In the genomic region with DNA sequence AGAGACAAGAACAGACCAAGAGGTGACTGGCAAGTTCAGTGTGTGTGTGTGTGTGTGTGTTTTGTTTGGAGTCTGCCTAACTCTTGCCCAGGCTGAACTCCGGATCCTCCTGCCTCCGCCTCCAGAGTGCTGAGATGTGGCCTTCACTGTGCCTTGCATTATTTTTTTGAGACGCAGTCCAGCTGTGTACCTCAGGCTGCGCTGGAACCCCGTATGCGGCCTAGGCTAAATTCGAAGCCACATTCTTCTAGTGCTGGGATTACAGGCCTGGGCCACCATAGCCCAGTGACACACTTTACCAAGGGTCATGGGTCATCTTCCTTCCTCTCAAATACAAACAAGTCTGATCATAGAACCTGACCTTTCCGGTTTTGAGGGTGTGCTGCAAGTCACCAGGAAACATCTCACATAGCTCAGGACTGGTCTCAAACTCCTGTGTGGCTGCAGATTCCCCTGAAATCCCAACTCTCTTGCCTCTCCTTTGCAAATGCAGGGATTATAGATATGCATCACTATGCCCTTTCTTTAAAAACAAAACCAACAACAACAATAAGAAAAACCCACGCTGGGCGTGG, we compare ENCODE assay signal across 9 mouse cellular contexts. TPM values are rescaled to one million over a fixed set of nuclear protein-coding genes. Genes with fewer than 3 reads are reported as not detected.
DNase-seq lines count a peak whose midpoint lies in the region; ATAC-seq lines count a peak whose summit lies in the region.
"Had no signal": no experiment of that assay in that cellular context is flagged by ENCODE, and none has a peak within 500 bp of the region (broad histone marks: within the 10 kb centered on the region; RNA-seq: fewer than 3 reads in every experiment).

No protein-coding gene starts in this region.

- peak overlapping the region; percentile 85 for H3K4me2 ChIP-seq in kidney, embryonic 14.5 days (replicated peaks; ENCODE audit: low read depth, low read length)
- H3K4me2 ChIP-seq in hindbrain, embryonic 13.5 days = peak overlapping the region; percentile 97
- peak overlapping the region; percentile 86 for H3K4me2 ChIP-seq in midbrain, embryonic 13.5 days (replicated peaks)

- peaks cover 5% of the 10 kb centered on the region for H3K4me1 ChIP-seq in kidney, embryonic 14.5 days (ENCODE audit: control insufficient read depth, insufficient read depth, low read length)
- peaks cover 18% of the 10 kb centered on the region for H3K4me1 ChIP-seq in hindbrain, embryonic 13.5 days (replicated peaks)
- H3K4me1 ChIP-seq in midbrain, embryonic 13.5 days (replicated peaks) = peaks cover 13% of the 10 kb centered on the region

- no peak overlapping the region for H3K27ac ChIP-seq in kidney, embryonic 14.5 days (ENCODE audit: low read depth, low read length)
- peak overlapping the region; percentile 85; the same call in 1 of the 2 replicates for H3K27ac ChIP-seq in hindbrain, embryonic 13.5 days
- H3K27ac ChIP-seq in midbrain, embryonic 13.5 days = no peak overlapping the region

- no peak for ATAC-seq in kidney, embryonic 14.5 days (ENCODE audit: low FRiP score, low TSS enrichment)
- ATAC-seq in hindbrain, embryonic 13.5 days (ENCODE audit: low FRiP score) = no peak
- ATAC-seq in midbrain, embryonic 13.5 days = no peak

- peak overlapping the region; percentile 96 for H3K9ac ChIP-seq in kidney, embryonic 14.5 days (ENCODE audit: low read depth, low read length)
- peak overlapping the region; percentile 98 for H3K9ac ChIP-seq in hindbrain, embryonic 13.5 days
- H3K9ac ChIP-seq in midbrain, embryonic 13.5 days (replicated peaks) = peak overlapping the region; percentile 93

- no peak for DNase-seq in kidney, postnatal 4 days
- DNase-seq in adipocyte (ENCODE audit: low spot score) = peak; percentile 43
- DNase-seq in frontal cortex, adult 2 months (ENCODE audit: extremely low spot score in 1 of 2, low spot score in 1 of 2) = no peak
- DNase-seq in layer of hippocampus, postnatal 10 days (ENCODE audit: low spot score in 2 of 2) = no peak
- no peak for DNase-seq in retina, postnatal 1 day

- no peaks in the 10 kb centered on the region for H3K9me3 ChIP-seq in kidney, embryonic 14.5 days (ENCODE audit: control insufficient read depth, low read length)
- no peaks in the 10 kb centered on the region for H3K9me3 ChIP-seq in hindbrain, embryonic 13.5 days
- no peaks in the 10 kb centered on the region for H3K9me3 ChIP-seq in midbrain, embryonic 13.5 days

- peak overlapping the region; percentile 94 for H3K4me3 ChIP-seq in kidney, embryonic 14.5 days (ENCODE audit: low read length)
- H3K4me3 ChIP-seq in hindbrain, embryonic 13.5 days = peak overlapping the region; percentile 92
- peak overlapping the region; percentile 86 for H3K4me3 ChIP-seq in midbrain, embryonic 13.5 days (replicated peaks)

- peaks cover 40% of the 10 kb centered on the region for H3K36me3 ChIP-seq in kidney, embryonic 14.5 days (ENCODE audit: control insufficient read depth, insufficient read depth, low read length)
- peaks cover 42% of the 10 kb centered on the region for H3K36me3 ChIP-seq in hindbrain, embryonic 13.5 days
- H3K36me3 ChIP-seq in midbrain, embryonic 13.5 days = peaks cover 44% of the 10 kb centered on the region

- H3K27me3 ChIP-seq in kidney, embryonic 14.5 days (ENCODE audit: control insufficient read depth, insufficient read depth, low read length) = no peaks in the 10 kb centered on the region
- no peaks in the 10 kb centered on the region for H3K27me3 ChIP-seq in hindbrain, embryonic 13.5 days
- no peaks in the 10 kb centered on the region for H3K27me3 ChIP-seq in midbrain, embryonic 13.5 days

- WGBS in kidney, embryonic 14.5 days = 65% methylated on average over 10 of the region's 10 CpGs
- WGBS in hindbrain, embryonic 13.5 days = 72% methylated on average over 10 of the region's 10 CpGs
- 81% methylated on average over 10 of the region's 10 CpGs for WGBS in midbrain, embryonic 13.5 days

RNA-seq across cellular contexts. Expression of a gene that starts 1.1 kb away (rescaled TPM):
- polyA plus RNA-seq in kidney, embryonic 14.5 days (2014; fragmentation: Nextera tagmentation; extraction: Ambion mirVana) = 197 and 222 TPM in 2 replicates
- 162 TPM in 2 replicates for polyA plus RNA-seq in hindbrain, embryonic 13.5 days (2015; fragmentation: Nextera tagmentation; extraction: Ambion mirVana)
- polyA plus RNA-seq in midbrain, embryonic 13.5 days (2015; fragmentation: Nextera tagmentation; extraction: Ambion mirVana) = 167 and 168 TPM in 2 replicates
- polyA plus RNA-seq in frontal cortex, adult 2 months (2012; rRNA removed) = 129 and 137 TPM in 2 replicates
- total RNA-seq in layer of hippocampus, postnatal 10 days (2021) = 100 to 1,000 TPM; 112 to 116 TPM

RNA-seq across cellular contexts. Expression of a gene that starts 8.4 kb away (rescaled TPM):
- 63.1 and 70.6 TPM in 2 replicates for polyA plus RNA-seq in kidney, embryonic 14.5 days (2014; fragmentation: Nextera tagmentation; extraction: Ambion mirVana)
- polyA plus RNA-seq in hindbrain, embryonic 13.5 days (2015; fragmentation: Nextera tagmentation; extraction: Ambion mirVana) = 71.0 and 72.3 TPM in 2 replicates
- 66.5 and 71.5 TPM in 2 replicates for polyA plus RNA-seq in midbrain, embryonic 13.5 days (2015; fragmentation: Nextera tagmentation; extraction: Ambion mirVana)
- polyA plus RNA-seq in frontal cortex, adult 2 months (2012; rRNA removed) = 67.7 and 70.4 TPM in 2 replicates
- total RNA-seq in layer of hippocampus, postnatal 10 days (2021) = 10 to 100 TPM; 32.1 to 37.5 TPM

RNA-seq across cellular contexts. Expression of a gene that starts 11.2 kb away (rescaled TPM):
- polyA plus RNA-seq in kidney, embryonic 14.5 days (2014; fragmentation: Nextera tagmentation; extraction: Ambion mirVana) = 98.0 and 116 TPM in 2 replicates
- polyA plus RNA-seq in hindbrain, embryonic 13.5 days (2015; fragmentation: Nextera tagmentation; extraction: Ambion mirVana) = 45.3 and 57.7 TPM in 2 replicates
- polyA plus RNA-seq in midbrain, embryonic 13.5 days (2015; fragmentation: Nextera tagmentation; extraction: Ambion mirVana) = 61.5 and 61.8 TPM in 2 replicates
- polyA plus RNA-seq in frontal cortex, adult 2 months (2012; rRNA removed) = 3.7 and 4.0 TPM in 2 replicates
- 1 to 10 TPM; 4.8 to 9.8 TPM for total RNA-seq in layer of hippocampus, postnatal 10 days (2021)

RNA-seq across cellular contexts. Expression of a gene that starts 11.4 kb away (rescaled TPM):
- not detected in 2 replicates for polyA plus RNA-seq in kidney, embryonic 14.5 days (2014; fragmentation: Nextera tagmentation; extraction: Ambion mirVana)
- not detected in 2 replicates for polyA plus RNA-seq in hindbrain, embryonic 13.5 days (2015; fragmentation: Nextera tagmentation; extraction: Ambion mirVana)
- not detected in 2 replicates for polyA plus RNA-seq in midbrain, embryonic 13.5 days (2015; fragmentation: Nextera tagmentation; extraction: Ambion mirVana)
- not detected in 2 replicates for polyA plus RNA-seq in frontal cortex, adult 2 months (2012; rRNA removed)
- not detected for total RNA-seq in layer of hippocampus, postnatal 10 days (2021)
- polyA plus RNA-seq: brain, embryonic 14.5 days had no signal

RNA-seq across cellular contexts. Expression of a gene that starts 16.3 kb away (rescaled TPM):
- polyA plus RNA-seq in kidney, embryonic 14.5 days (2014; fragmentation: Nextera tagmentation; extraction: Ambion mirVana) = 112 and 133 TPM in 2 replicates
- polyA plus RNA-seq in hindbrain, embryonic 13.5 days (2015; fragmentation: Nextera tagmentation; extraction: Ambion mirVana) = 56.5 and 61.6 TPM in 2 replicates
- 56.1 and 70.3 TPM in 2 replicates for polyA plus RNA-seq in midbrain, embryonic 13.5 days (2015; fragmentation: Nextera tagmentation; extraction: Ambion mirVana)
- polyA plus RNA-seq in frontal cortex, adult 2 months (2012; rRNA removed) = 36.6 and 41.3 TPM in 2 replicates
- total RNA-seq in layer of hippocampus, postnatal 10 days (2021) = 10 to 100 TPM; 18.9 to 27.6 TPM
